Mouse (Mus musculus) cerebellum, postnatal 10 days (tissue): Measurements from ENCODE around the gene Cnpy3.
"Not testable (repeated sequence)": the region's sequence is repeated elsewhere in the genome, so short reads cannot be mapped to it uniquely, and the experiment has no call there.

Experiments
- DNase-seq, 2 experiments: peaks; one replicate each; pipeline ENCODE4 v3.0.0; 2021; ENCODE audit warnings: mixed read lengths in 2 of 2

Gene Cnpy3

DNA sequence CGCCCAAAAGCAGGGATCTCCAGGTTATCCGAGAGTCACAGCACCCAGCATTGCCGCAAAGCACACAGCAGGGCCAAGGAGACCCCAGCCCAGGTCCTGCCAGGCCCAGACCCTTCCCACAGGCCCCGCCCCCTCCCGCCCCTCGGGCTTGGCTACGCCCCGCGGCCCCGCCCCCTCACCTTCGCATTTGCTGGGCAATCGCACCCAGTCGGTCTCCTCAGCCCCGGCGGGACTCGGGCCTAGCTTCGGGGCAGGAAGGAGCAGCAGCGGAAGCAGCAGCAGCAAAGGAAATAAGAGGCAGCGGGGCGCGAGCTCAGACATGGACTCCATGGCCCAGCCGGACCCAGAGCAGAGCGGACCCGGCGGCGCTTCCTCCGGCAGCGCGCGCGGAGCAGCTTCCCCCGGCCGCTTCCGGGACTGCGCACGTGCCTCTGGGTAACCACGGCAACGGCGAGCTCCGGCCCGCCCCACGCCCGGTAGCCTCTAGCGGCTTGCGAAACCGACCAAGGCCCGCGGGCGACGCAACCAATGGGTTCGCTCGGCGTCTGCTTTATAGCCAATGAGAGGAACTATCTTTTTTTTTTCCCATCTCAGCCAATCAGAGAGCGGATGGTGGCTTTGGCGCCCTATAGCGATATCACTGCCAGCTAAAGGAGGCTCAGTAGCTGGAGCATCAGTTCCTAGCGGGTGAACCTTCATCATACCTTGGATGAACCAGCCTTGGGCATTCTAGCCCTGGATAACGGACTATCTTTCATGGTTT, at the start of gene Cnpy3:
Cnpy3 (minus strand) TSS at position 421 of the 763 bp plus-strand sequence.
- peak; percentile 98 to 99 for DNase-seq

- DNase-seq = no peak
Observed at GRCm38 (mm10) chr17:46801761-46802160, 49.7 kb upstream of the Cnpy3 start.

DNA sequence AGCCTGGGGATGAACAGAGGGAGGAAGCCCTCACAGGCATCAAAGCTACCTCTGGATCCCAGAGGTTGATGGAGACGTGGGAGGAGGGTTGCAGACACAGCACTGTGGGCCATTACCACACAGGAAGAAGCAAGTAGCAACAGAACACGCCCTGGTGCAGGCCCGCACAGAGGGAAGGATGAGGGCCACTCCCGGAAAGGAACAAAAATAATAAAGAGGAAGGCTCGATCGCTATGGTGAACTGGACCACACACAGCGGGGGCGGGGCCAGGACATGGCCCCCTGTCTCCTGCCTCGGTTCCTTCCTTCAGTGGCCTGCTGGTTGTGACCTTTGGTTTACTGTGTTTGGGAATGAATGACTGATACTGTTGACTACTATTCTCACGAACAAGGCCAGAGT, 47.7 kb upstream of the Cnpy3 start:
- DNase-seq = no peak

DNA sequence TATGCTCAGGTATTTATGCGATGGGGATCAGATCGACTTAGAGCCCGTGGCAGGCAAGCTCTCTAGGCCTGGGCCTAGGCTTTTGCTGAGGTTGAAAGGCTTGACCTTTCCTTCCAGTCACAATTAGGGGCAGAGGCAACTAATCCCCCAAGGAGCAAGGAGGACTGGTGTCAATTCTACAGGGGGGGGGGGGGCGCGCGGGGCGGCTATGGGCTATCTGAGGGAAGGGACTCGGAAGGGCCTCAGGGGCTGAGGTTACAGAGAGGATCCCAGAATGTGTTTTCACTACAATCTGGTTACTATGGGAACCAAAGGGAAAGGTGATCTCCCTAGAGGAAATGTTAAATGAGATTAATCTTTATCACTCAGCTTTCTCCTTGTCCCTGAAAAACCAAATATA, 45.4 kb upstream of the Cnpy3 start:
- DNase-seq = no peak

GRCm38 (mm10) chr17:46796743-46797142, 44.7 kb upstream of the Cnpy3 start:
- no peak for DNase-seq

DNA sequence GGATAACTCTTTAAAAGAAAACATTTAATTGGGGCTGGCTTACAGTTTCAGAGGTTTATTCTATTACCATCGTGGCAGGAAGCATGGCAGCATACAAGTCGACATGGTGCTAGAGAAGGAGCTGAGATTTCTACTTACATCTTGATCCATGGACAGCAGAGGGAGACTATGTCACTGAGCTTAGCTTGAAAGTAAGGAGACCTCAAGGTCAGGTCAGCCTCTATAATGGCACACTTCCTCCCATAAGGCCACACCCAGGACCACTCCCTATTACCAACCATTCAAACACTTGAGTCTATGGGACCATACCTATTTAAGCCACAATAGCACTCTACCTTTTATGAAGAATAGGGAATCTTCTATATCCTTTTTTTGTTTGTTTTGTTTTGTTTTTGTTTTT, 40.9 kb upstream of the Cnpy3 start:
- DNase-seq = no peak

- not testable (repeated sequence) for DNase-seq
Observed at GRCm38 (mm10) chr17:46787974-46788373, 36.0 kb upstream of the Cnpy3 start.

DNA sequence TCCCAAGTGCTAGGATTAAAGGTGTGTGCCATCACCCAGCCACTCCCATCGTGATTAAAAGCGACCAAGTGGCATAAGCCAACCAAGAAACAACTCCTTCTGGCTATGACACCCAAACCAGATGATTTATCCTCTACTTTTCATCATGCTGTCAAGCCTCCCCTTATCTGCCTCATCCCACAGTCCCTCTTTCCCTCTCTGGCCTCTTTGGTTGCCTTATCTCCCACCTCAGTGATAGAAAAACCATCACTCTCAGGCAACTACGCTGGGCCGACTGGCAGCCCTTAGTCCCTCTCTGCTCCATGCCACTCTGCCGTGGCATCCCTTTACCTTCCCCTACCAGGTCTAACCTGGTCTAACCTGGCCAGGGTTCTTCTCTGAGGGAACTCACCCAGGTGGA, 34.9 kb upstream of the Cnpy3 start:
- DNase-seq = no peak

GRCm38 (mm10) chr17:46783222-46783565, 31.2 kb upstream of the Cnpy3 start:
- DNase-seq = no peak

GRCm38 (mm10) chr17:46782341-46783221, 30.6 kb upstream of the Cnpy3 start, which contains the start of gene Rpl7l1:
Gene Rpl7l1, minus strand, starts transcription at chr17:46782672.
- peak; percentile 94 to 96 for DNase-seq

- peak in 1 of 2 experiments; percentile 44 for DNase-seq
Observed at GRCm38 (mm10) chr17:46781876-46782275, 29.9 kb upstream of the Cnpy3 start.

DNA sequence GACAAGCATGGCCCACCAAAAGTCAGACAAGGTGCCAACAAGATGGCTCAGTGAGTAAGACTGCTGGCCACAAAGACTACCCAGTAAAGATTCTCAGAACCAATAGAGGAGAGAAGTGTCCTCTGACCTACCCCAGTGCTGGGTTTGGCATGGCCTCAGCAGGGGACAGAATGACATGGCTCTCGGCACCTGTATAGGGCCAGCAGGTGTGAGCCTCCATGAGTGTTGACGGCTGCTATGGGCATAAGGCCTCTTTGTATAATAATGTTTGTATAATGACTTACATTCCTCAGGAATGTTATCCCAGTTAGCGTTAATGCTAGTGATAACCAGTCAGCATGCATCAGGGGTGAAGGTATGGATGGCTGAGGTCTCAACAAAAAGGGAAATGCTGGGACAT, 24.1 kb upstream of the Cnpy3 start:
- DNase-seq = no peak

- no peak for DNase-seq
Observed at GRCm38 (mm10) chr17:46775070-46775469, 23.1 kb upstream of the Cnpy3 start.

GRCm38 (mm10) chr17:46774131-46774472, 22.1 kb upstream of the Cnpy3 start:
- DNase-seq = no peak

GRCm38 (mm10) chr17:46773278-46774130, 21.5 kb upstream of the Cnpy3 start:
- peak; percentile 50 to 53 for DNase-seq

DNA sequence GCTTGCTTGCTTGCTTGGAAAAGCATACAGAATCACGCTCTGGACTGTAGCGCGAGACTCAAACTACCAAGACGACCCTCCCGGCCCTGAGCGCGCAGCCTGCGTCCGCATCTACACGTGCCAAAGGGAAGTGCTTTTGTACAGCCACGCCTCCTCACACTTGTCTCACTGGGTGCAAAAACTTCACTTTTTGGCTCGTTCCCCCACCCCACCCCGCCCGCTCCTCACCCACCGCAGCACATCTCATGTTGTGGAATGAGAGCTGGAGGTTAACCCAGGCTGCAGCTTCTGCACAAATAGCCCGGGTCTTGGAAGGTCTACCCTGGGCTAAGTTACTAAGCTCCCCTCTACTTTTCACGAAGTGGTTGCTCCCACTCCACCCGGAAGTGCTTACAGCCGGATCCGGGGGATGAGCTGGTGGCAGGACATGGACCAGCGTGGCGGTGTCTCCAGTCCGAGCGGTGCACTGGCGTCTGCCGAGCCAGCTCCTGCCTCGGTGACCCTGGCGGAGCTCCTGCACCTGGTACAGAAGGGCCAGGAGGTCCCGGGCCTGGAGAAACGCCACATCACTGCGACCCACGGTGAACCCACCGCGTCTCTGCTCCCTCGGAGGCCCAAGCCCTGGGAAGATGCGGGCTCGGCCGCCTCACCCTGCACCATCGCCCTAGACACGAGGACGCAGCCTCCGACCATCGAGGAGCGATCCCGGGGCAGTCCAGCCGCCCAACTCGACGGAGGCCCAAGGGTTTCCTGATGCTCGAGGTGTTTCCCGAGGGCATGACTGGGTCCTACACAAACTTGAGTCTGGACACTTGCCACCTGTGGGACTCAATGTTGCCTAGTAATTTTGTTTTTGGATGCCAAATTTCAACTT, 20.6 kb upstream of the Cnpy3 start, which contains the start of gene 2310039H08Rik:
2310039H08Rik (plus strand) TSS at position 232 of the 874 bp plus-strand sequence.
- peak; percentile 89 to 90 for DNase-seq

DNA sequence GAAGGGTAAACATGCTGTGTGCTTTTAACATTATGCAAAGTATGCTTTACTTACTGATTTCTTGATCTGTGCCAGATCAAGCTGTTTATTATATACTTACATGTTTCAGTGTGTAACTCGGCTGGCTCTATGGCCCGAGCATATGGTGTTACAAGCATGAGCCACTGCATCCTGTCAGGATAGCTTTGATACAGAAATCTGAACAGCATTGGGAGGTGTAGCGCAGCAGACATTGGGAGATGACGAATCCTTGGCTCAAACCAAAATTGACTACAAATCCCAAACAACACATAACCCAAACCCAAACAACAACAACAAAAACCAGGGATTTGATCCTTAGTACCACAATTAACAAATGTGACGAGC, 20.0 kb upstream of the Cnpy3 start:
- no peak for DNase-seq

- DNase-seq = peak; percentile 34 to 44
Observed at GRCm38 (mm10) chr17:46771616-46772015, 19.6 kb upstream of the Cnpy3 start.

- peak; percentile 15 to 49 for DNase-seq
Observed at GRCm38 (mm10) chr17:46771025-46771424, 19.0 kb upstream of the Cnpy3 start.

DNA sequence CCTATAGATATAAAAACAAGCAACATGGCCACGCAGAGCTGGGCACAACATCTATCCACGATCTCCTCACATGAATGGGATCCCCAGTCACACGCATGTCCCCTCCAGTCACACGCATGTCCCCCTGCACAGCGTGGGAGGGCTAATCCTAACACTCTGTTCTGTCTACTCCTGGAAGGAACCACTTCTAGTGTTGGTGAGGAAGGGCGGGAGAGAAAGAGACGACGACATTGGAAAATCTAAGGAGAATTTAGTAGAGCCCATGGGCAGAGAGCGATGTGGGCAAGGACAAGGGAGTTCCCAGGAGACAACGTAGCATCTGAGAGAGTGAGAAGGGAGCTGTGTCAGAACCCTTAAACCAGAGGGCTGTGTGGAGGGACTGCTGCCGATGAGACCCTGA, 18.5 kb upstream of the Cnpy3 start:
- DNase-seq = no peak

- DNase-seq = peak; percentile 40 to 48
Observed at GRCm38 (mm10) chr17:46767868-46768267, 15.9 kb upstream of the Cnpy3 start.

DNA sequence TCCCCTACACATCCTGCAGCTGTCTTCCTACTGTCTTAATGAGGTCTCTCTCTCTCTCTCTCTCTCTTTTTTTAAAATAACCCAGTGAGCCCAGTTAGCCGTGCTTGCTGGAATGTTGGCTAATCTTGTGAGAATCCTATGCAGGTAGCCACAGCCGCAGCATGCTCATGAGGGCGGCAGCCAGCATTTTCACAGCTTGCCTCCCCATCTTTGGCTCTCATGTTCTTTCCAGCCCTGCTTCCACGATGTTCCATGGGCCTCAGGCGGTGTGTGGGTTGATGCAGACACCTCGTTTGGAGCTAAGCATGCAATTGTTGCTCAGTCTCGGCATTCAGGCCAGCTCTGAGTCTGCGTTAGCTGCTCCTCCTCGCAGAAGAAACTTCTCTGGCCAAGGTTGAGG, 12.9 kb upstream of the Cnpy3 start:
- not testable (repeated sequence) for DNase-seq
